Mouse (Mus musculus): ENCODE results near the gene Rbfox3.

Rbfox3 gene

GRCm38 (mm10) chr11:118911307-118912070 lies at the start of gene Rbfox3:
Rbfox3 (minus strand) TSS chr11:118911597.
- no peak for DNase-seq (ENCODE audit: low spot score in 2 of 2)

GRCm38 (mm10) chr11:118960649-118961048 lies 49.3 kb upstream of the Rbfox3 start:
- DNase-seq (ENCODE audit: low spot score in 2 of 2), result no peak

GRCm38 (mm10) chr11:118957070-118957471 lies 45.7 kb upstream of the Rbfox3 start:
- DNase-seq (ENCODE audit: low spot score in 2 of 2), result peak in 1 of 2 experiments; percentile 39

- DNase-seq (ENCODE audit: low spot score in 2 of 2), result no peak
These were observed 43.6 kb upstream of the Rbfox3 start for GRCm38 (mm10) chr11:118955016-118955415.

GRCm38 (mm10) chr11:118945868-118946267 lies 34.5 kb upstream of the Rbfox3 start:
- peak in 1 of 2 experiments; percentile 46 for DNase-seq (ENCODE audit: low spot score in 2 of 2)

- no peak for DNase-seq (ENCODE audit: low spot score in 2 of 2)
These were observed 29.9 kb upstream of the Rbfox3 start for GRCm38 (mm10) chr11:118941268-118941667.

GRCm38 (mm10) chr11:118940539-118940938 lies 29.1 kb upstream of the Rbfox3 start:
- DNase-seq (ENCODE audit: low spot score in 2 of 2), result no peak

- DNase-seq (ENCODE audit: low spot score in 2 of 2), result no peak
These were observed 28.3 kb upstream of the Rbfox3 start for GRCm38 (mm10) chr11:118939731-118940130.

GRCm38 (mm10) chr11:118934925-118935324 lies 23.5 kb upstream of the Rbfox3 start:
- no peak for DNase-seq (ENCODE audit: low spot score in 2 of 2)

GRCm38 (mm10) chr11:118927081-118927480 lies 15.7 kb upstream of the Rbfox3 start:
- no peak for DNase-seq (ENCODE audit: low spot score in 2 of 2)

GRCm38 (mm10) chr11:118921852-118922251 lies 10.5 kb upstream of the Rbfox3 start:
- no peak for DNase-seq (ENCODE audit: low spot score in 2 of 2)

- DNase-seq (ENCODE audit: low spot score in 2 of 2), result no peak
These were observed 5.1 kb upstream of the Rbfox3 start for GRCm38 (mm10) chr11:118916423-118917030.

GRCm38 (mm10) chr11:118915888-118916287 lies 4.5 kb upstream of the Rbfox3 start:
- DNase-seq (ENCODE audit: low spot score in 2 of 2), result no peak

GRCm38 (mm10) chr11:118912686-118913085 lies 1.3 kb upstream of the Rbfox3 start:
- DNase-seq (ENCODE audit: low spot score in 2 of 2), result no peak

- no peak for DNase-seq (ENCODE audit: low spot score in 2 of 2)
These were observed 641 bp downstream of the Rbfox3 start for GRCm38 (mm10) chr11:118910756-118911155.

GRCm38 (mm10) chr11:118909814-118910201 lies 1.6 kb downstream of the Rbfox3 start:
- DNase-seq (ENCODE audit: low spot score in 2 of 2), result no peak

GRCm38 (mm10) chr11:118908981-118909813 lies 2.2 kb downstream of the Rbfox3 start:
- DNase-seq (ENCODE audit: low spot score in 2 of 2), result no peak

GRCm38 (mm10) chr11:118908431-118908980 lies 2.9 kb downstream of the Rbfox3 start:
- no peak for DNase-seq (ENCODE audit: low spot score in 2 of 2)

GRCm38 (mm10) chr11:118907471-118908401 lies 3.7 kb downstream of the Rbfox3 start:
- DNase-seq (ENCODE audit: low spot score in 2 of 2), result no peak

- DNase-seq (ENCODE audit: low spot score in 2 of 2), result no peak
These were observed 4.5 kb downstream of the Rbfox3 start for GRCm38 (mm10) chr11:118906824-118907470.

Data from urinary bladder, postnatal 4 days (tissue).